Mouse (Mus musculus): Measurements from ENCODE around the gene Vrk2.

Gene Vrk2

GRCm38 (mm10) chr11:26551551-26551950, 42.2 kb downstream of the Vrk2 start:
- no peak for DNase-seq (ENCODE audit: low spot score in 2 of 2)

GRCm38 (mm10) chr11:26537816-26538215, 56.0 kb downstream of the Vrk2 start:
- no peak for DNase-seq (ENCODE audit: low spot score in 2 of 2)

GRCm38 (mm10) chr11:26533828-26534119, 60.0 kb downstream of the Vrk2 start:
- DNase-seq (ENCODE audit: low spot score in 2 of 2) = no peak

GRCm38 (mm10) chr11:26532994-26533827, 60.6 kb downstream of the Vrk2 start:
- no peak for DNase-seq (ENCODE audit: low spot score in 2 of 2)

GRCm38 (mm10) chr11:26526861-26527260, 66.9 kb downstream of the Vrk2 start:
- DNase-seq (ENCODE audit: low spot score in 2 of 2) = peak in 1 of 2 experiments; percentile 29

- DNase-seq (ENCODE audit: low spot score in 2 of 2) = no peak
Observed at GRCm38 (mm10) chr11:26518991-26519390, 74.8 kb downstream of the Vrk2 start.

- DNase-seq (ENCODE audit: low spot score in 2 of 2) = no peak
Observed at GRCm38 (mm10) chr11:26516086-26516485, 77.7 kb downstream of the Vrk2 start.

- DNase-seq (ENCODE audit: low spot score in 2 of 2) = no peak
Observed at GRCm38 (mm10) chr11:26513683-26514082, 80.1 kb downstream of the Vrk2 start.

- no peak for DNase-seq (ENCODE audit: low spot score in 2 of 2)
Observed at GRCm38 (mm10) chr11:26495951-26496350, 97.8 kb downstream of the Vrk2 start.

GRCm38 (mm10) chr11:26489761-26490466, 103.9 kb downstream of the Vrk2 start:
- DNase-seq (ENCODE audit: low spot score in 2 of 2) = no peak

- DNase-seq (ENCODE audit: low spot score in 2 of 2) = no peak
Observed at GRCm38 (mm10) chr11:26481691-26482242, 112.0 kb downstream of the Vrk2 start.

GRCm38 (mm10) chr11:26477037-26477739, 116.6 kb downstream of the Vrk2 start:
- DNase-seq (ENCODE audit: low spot score in 2 of 2) = no peak

- no peak for DNase-seq (ENCODE audit: low spot score in 2 of 2)
Observed at GRCm38 (mm10) chr11:26454081-26454480, 139.7 kb downstream of the Vrk2 start.

- DNase-seq (ENCODE audit: low spot score in 2 of 2) = no peak
Observed at GRCm38 (mm10) chr11:26452693-26453092, 141.1 kb downstream of the Vrk2 start.

- no peak for DNase-seq (ENCODE audit: low spot score in 2 of 2)
Observed at GRCm38 (mm10) chr11:26451228-26451627, 142.6 kb downstream of the Vrk2 start.

- no peak for DNase-seq (ENCODE audit: low spot score in 2 of 2)
Observed at GRCm38 (mm10) chr11:26450636-26451035, 143.2 kb downstream of the Vrk2 start.

- DNase-seq (ENCODE audit: low spot score in 2 of 2) = no peak
Observed at GRCm38 (mm10) chr11:26449789-26450188, 144.0 kb downstream of the Vrk2 start.

GRCm38 (mm10) chr11:26444374-26444773, 149.4 kb downstream of the Vrk2 start:
- DNase-seq (ENCODE audit: low spot score in 2 of 2) = no peak

GRCm38 (mm10) chr11:26441121-26441520, 152.7 kb downstream of the Vrk2 start:
- no peak for DNase-seq (ENCODE audit: low spot score in 2 of 2)

GRCm38 (mm10) chr11:26437818-26438217, 156.0 kb downstream of the Vrk2 start:
- DNase-seq (ENCODE audit: low spot score in 2 of 2) = peak in 1 of 2 experiments; percentile 14

- DNase-seq (ENCODE audit: low spot score in 2 of 2) = no peak
Observed at GRCm38 (mm10) chr11:26434229-26434628, 159.6 kb downstream of the Vrk2 start.

GRCm38 (mm10) chr11:26421472-26421871, 172.3 kb downstream of the Vrk2 start:
- DNase-seq (ENCODE audit: low spot score in 2 of 2) = no peak

Measured in spleen, postnatal 10 days (tissue).